Mouse (Mus musculus): Measurements from ENCODE around the gene Vegfd. TPM values are rescaled to one million over a fixed set of nuclear protein-coding genes. Genes with fewer than 3 reads are reported as not detected.

Gene Vegfd
- polyA plus RNA-seq, 1 experiment from 2014 or later = 26.6 TPM

GRCm38 (mm10) chrX:164428224-164428623, 55.0 kb downstream of the Vegfd start:
- WGBS = 48% methylated on average over 2 of the region's 2 CpGs
- Histone ChIP-seq H3K4me2 (replicated peaks; ENCODE audit: low read depth, low read length) (no peak overlapping the region), H3K9me3 (ENCODE audit: low read length) (no peaks in the 10 kb centered on the region), H3K4me3 (ENCODE audit: low read depth, low read length) (no peak overlapping the region), H3K36me3 (ENCODE audit: insufficient read depth, low read length) (no peaks in the 10 kb centered on the region), H3K27ac (ENCODE audit: low read length) (no peak overlapping the region), H3K27me3 (replicated peaks; ENCODE audit: insufficient read depth, low read length) (no peaks in the 10 kb centered on the region), H3K9ac (replicated peaks; ENCODE audit: low read depth) (no peak overlapping the region), H3K4me1 (ENCODE audit: insufficient read depth, low read depth, low read length) (no peaks in the 10 kb centered on the region)
- no peak for ATAC-seq
- no peak for DNase-seq (ENCODE audit: low spot score)
- TF ChIP-seq CTCF (IDR thresholded peaks at IDR 0.05) (no peak), EP300 (IDR thresholded peaks at IDR 0.05) (no peak)

GRCm38 (mm10) chrX:164430621-164431020, 57.4 kb downstream of the Vegfd start:
- Histone ChIP-seq H3K36me3 (ENCODE audit: insufficient read depth, low read length) (no peaks in the 10 kb centered on the region), H3K27me3 (replicated peaks; ENCODE audit: insufficient read depth, low read length) (no peaks in the 10 kb centered on the region), H3K9me3 (ENCODE audit: low read length) (no peaks in the 10 kb centered on the region), H3K4me3 (ENCODE audit: low read depth, low read length) (no peak overlapping the region), H3K27ac (ENCODE audit: low read length) (no peak overlapping the region), H3K9ac (replicated peaks; ENCODE audit: low read depth) (no peak overlapping the region), H3K4me2 (replicated peaks; ENCODE audit: low read depth, low read length) (no peak overlapping the region), H3K4me1 (ENCODE audit: insufficient read depth, low read depth, low read length) (no peaks in the 10 kb centered on the region)
- WGBS = 70% methylated on average over 6 of the region's 6 CpGs
- ATAC-seq = no peak
- TF ChIP-seq EP300 (IDR thresholded peaks at IDR 0.05) (no peak), CTCF (IDR thresholded peaks at IDR 0.05) (no peak)
- no peak for DNase-seq (ENCODE audit: low spot score)

GRCm38 (mm10) chrX:164431133-164431532, 58.0 kb downstream of the Vegfd start:
- Histone ChIP-seq H3K27me3 (replicated peaks; ENCODE audit: insufficient read depth, low read length) (no peaks in the 10 kb centered on the region), H3K9ac (replicated peaks; ENCODE audit: low read depth) (no peak overlapping the region), H3K4me2 (replicated peaks; ENCODE audit: low read depth, low read length) (no peak overlapping the region), H3K36me3 (ENCODE audit: insufficient read depth, low read length) (no peaks in the 10 kb centered on the region), H3K4me1 (ENCODE audit: insufficient read depth, low read depth, low read length) (no peaks in the 10 kb centered on the region), H3K4me3 (ENCODE audit: low read depth, low read length) (no peak overlapping the region), H3K9me3 (ENCODE audit: low read length) (no peaks in the 10 kb centered on the region), H3K27ac (ENCODE audit: low read length) (no peak overlapping the region)
- 82% methylated on average over 2 of the region's 2 CpGs for WGBS
- no peak for DNase-seq (ENCODE audit: low spot score)
- ATAC-seq = no peak
- TF ChIP-seq EP300 (IDR thresholded peaks at IDR 0.05) = no peak

GRCm38 (mm10) chrX:164431541-164431940, 58.4 kb downstream of the Vegfd start:
- no peaks in the 10 kb centered on the region for H3K27me3 ChIP-seq (replicated peaks; ENCODE audit: insufficient read depth, low read length)
- H3K36me3 ChIP-seq (ENCODE audit: insufficient read depth, low read length) = no peaks in the 10 kb centered on the region
- TF ChIP-seq EP300 (IDR thresholded peaks at IDR 0.05) (no peak), CTCF (IDR thresholded peaks at IDR 0.05) (no peak)
- H3K4me1 ChIP-seq (ENCODE audit: insufficient read depth, low read depth, low read length) = no peaks in the 10 kb centered on the region
- ATAC-seq = no peak
- no peak for DNase-seq (ENCODE audit: low spot score)
- no peak overlapping the region for H3K4me2 ChIP-seq (replicated peaks; ENCODE audit: low read depth, low read length)
- H3K27ac ChIP-seq (ENCODE audit: low read length) = no peak overlapping the region
- H3K9me3 ChIP-seq (ENCODE audit: low read length) = no peaks in the 10 kb centered on the region
- H3K9ac ChIP-seq (replicated peaks; ENCODE audit: low read depth) = no peak overlapping the region
- H3K4me3 ChIP-seq (ENCODE audit: low read depth, low read length) = no peak overlapping the region
- 79% methylated on average over 6 of the region's 6 CpGs for WGBS

GRCm38 (mm10) chrX:164432682-164433081, 59.5 kb downstream of the Vegfd start:
- WGBS = 91% methylated on average over 6 of the region's 9 CpGs
- no peak for ATAC-seq
- H3K9me3 ChIP-seq (ENCODE audit: low read length) = no peaks in the 10 kb centered on the region

GRCm38 (mm10) chrX:164436709-164437108, 63.5 kb downstream of the Vegfd start, which contains the start of gene Asb11:
TSS of gene Asb11 (plus strand) at chrX:164436994.
- Histone ChIP-seq H3K9ac (replicated peaks; ENCODE audit: low read depth) (no peak within 1 kb of the TSS), H3K4me1 (ENCODE audit: insufficient read depth, low read depth, low read length) (no peaks in the 10 kb centered on the region), H3K4me2 (replicated peaks; ENCODE audit: low read depth, low read length) (no peak within 1 kb of the TSS), H3K36me3 (ENCODE audit: insufficient read depth, low read length) (no peaks in the 10 kb centered on the region), H3K27me3 (replicated peaks; ENCODE audit: insufficient read depth, low read length) (no peaks in the 10 kb centered on the region), H3K9me3 (ENCODE audit: low read length) (no peaks in the 10 kb centered on the region), H3K4me3 (ENCODE audit: low read depth, low read length) (no peak within 1 kb of the TSS), H3K27ac (ENCODE audit: low read length) (no peak within 1 kb of the TSS)
- ATAC-seq (peak; percentile 53), DNase-seq (ENCODE audit: low spot score) (peak; percentile 56)
- no peak for TF ChIP-seq CTCF (IDR thresholded peaks at IDR 0.05)
- no peak for TF ChIP-seq EP300 (IDR thresholded peaks at IDR 0.05)
- WGBS = 39% methylated on average over 8 of the region's 8 CpGs

More at GRCm38 (mm10) chrX:164432682-164433081, 59.5 kb downstream of the Vegfd start:
- Histone ChIP-seq H3K4me3 (ENCODE audit: low read depth, low read length) (no peak overlapping the region), H3K27me3 (replicated peaks; ENCODE audit: insufficient read depth, low read length) (no peaks in the 10 kb centered on the region), H3K36me3 (ENCODE audit: insufficient read depth, low read length) (no peaks in the 10 kb centered on the region), H3K4me2 (replicated peaks; ENCODE audit: low read depth, low read length) (no peak overlapping the region), H3K27ac (ENCODE audit: low read length) (no peak overlapping the region), H3K4me1 (ENCODE audit: insufficient read depth, low read depth, low read length) (no peaks in the 10 kb centered on the region), H3K9ac (replicated peaks; ENCODE audit: low read depth) (no peak overlapping the region)
- no peak for DNase-seq (ENCODE audit: low spot score)
- TF ChIP-seq CTCF (IDR thresholded peaks at IDR 0.05) (no peak), EP300 (IDR thresholded peaks at IDR 0.05) (no peak)

- Histone ChIP-seq H3K4me2 (replicated peaks; ENCODE audit: low read depth, low read length) (no peak overlapping the region), H3K27ac (ENCODE audit: low read length) (0 out of 2 replicates have a peak overlapping the region, but pooled peaks have one; percentile 45), H3K9me3 (ENCODE audit: low read length) (no peaks in the 10 kb centered on the region), H3K4me3 (ENCODE audit: low read depth, low read length) (no peak overlapping the region), H3K36me3 (ENCODE audit: insufficient read depth, low read length) (no peaks in the 10 kb centered on the region), H3K9ac (replicated peaks; ENCODE audit: low read depth) (no peak overlapping the region), H3K27me3 (replicated peaks; ENCODE audit: insufficient read depth, low read length) (no peaks in the 10 kb centered on the region), H3K4me1 (ENCODE audit: insufficient read depth, low read depth, low read length) (no peaks in the 10 kb centered on the region)
- no peak for DNase-seq (ENCODE audit: low spot score)
- 67% methylated on average over 7 of the region's 7 CpGs for WGBS
- ATAC-seq = no peak
- no peak for TF ChIP-seq CTCF (IDR thresholded peaks at IDR 0.05)
- no peak for TF ChIP-seq EP300 (IDR thresholded peaks at IDR 0.05)
These were observed 66.3 kb downstream of the Vegfd start for GRCm38 (mm10) chrX:164439462-164439861.
